Mouse (Mus musculus): ENCODE results near the gene Mup3. TPM values are rescaled to one million over a fixed set of nuclear protein-coding genes. Genes with fewer than 3 reads are reported as not detected.

The Mup3 gene
- total RNA-seq (2023): not detected

DNA sequence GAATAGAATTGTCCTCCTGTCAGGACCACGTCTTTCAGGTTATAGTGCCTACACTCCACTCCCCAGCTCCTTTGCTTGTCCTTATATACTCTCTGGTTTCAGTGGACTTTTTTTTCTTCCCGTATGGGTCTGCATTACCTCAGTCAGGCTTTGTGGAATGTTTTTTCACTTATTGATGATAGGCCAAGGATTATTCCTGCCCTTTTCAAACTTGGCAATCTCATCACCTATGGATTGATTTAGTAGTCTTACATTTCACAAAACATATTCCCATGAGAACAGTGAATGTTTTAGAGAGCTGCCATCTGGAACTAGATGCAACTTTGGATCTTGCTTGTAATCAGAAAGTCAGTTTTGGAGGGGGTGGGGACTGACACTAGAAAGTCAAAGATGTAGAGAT lies at the start of gene Mup3:
Mup3 (minus strand) TSS at position 102 of the 400 bp plus-strand sequence.

DNA sequence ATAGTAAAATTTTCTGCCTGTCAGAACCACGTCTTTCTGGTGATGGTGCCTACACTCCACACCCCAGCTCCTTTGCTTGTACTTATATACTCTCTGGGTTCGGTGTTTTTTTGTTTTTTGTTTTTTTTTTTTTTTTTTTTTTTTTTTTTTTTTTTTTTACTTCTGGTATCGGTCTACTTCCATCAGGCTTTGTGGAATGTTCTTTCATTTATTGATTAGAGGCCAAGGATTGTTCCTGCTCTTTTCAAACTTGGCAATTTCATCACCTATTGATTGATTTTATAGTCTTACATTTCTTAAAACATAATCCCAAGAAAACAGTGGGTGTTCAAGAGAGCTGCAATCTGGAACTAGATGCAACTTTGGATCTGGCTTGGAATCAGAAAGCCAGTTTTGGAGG lies 33.1 kb downstream of the Mup3 start, which contains the start of gene Mup20:
Mup20 (minus strand) TSS at position 101 of the 400 bp plus-strand sequence.

Other genes starting within 250 kb of the Mup3 start
- not detected for gene Mup20, start 33.2 kb downstream of the Mup3 start, total RNA-seq (2023)
- gene Mup21, start 63.5 kb upstream of the Mup3 start, total RNA-seq (2023): not detected
- not detected for gene Zfp37, start 143.7 kb upstream of the Mup3 start, total RNA-seq (2023)
- 3.0 TPM for gene Slc31a2, start 175.2 kb upstream of the Mup3 start, total RNA-seq (2023)